Mouse (Mus musculus): ENCODE results near the gene Sp110. TPM values are rescaled to one million over a fixed set of nuclear protein-coding genes. Genes with fewer than 3 reads are reported as not detected.
"Not testable (repeated sequence)": the region's sequence is repeated elsewhere in the genome, so short reads cannot be mapped to it uniquely, and the experiment has no call there.

The Sp110 gene
- total RNA-seq (2021) (1 to 10 TPM; 3.0 to 3.2 TPM), polyA plus RNA-seq (2012; rRNA removed) (7.3 and 11.6 TPM in 2 replicates)
- long read RNA-seq, partial matches to known transcripts, result 0 of 1 reads
- long read RNA-seq, other reads (novel, unspliced or antisense), result 1 of 1 reads

DNA sequence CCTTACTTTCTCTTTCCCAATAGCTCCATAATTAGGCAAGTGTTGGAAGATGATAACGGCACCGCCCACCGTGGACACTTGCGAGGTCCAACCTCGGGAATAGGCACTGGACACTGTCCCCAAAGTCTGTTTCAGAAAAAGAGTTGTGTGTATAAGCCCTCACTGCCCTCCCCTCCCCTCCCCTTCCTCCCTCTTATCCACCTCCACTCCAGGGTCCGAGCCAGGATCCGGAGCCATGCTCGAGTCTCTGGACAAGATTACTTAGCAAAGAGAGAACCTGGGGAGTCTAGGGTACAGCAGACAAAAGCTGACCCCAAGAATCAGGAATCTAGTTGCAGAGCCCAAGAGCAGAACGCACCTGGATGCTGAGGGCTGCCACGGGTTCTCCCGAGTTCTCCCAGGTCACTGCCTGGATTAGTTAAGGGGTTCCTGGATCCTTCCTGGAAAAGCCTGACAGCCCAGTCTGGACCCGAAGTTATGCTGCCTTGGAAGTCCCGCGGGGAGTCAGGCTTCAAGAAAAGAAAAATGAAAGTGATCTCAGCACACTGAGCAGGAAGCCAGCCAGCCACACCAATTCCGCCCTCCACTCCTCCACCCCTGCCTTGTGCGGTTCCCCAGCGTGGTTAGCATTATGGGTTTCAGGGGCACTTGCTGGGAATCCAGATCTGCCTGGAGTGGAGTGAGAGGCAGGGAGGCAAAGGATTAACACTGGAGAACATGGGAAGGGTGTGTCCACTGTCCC, at the start of gene Sp110:
Gene Sp110 (minus strand): TSS at position 547 of the 742 bp plus-strand sequence.
- H3K9ac ChIP-seq (ENCODE audit: low read depth, low read length); H3K4me3 ChIP-seq; H3K27ac ChIP-seq; H3K4me1 ChIP-seq (ENCODE audit: control insufficient read depth, insufficient read depth, low read length); H3K36me3 ChIP-seq (ENCODE audit: control insufficient read depth, insufficient read depth, low read length); intact Hi-C loops (cut with DNase I); H3K79me2 ChIP-seq (replicated peaks; ENCODE audit: control insufficient read depth, insufficient read depth, low read length); H3K27me3 ChIP-seq (ENCODE audit: control insufficient read depth, insufficient read depth, low read length): not testable (repeated sequence)
- DNase-seq, result peak; percentile 46 to 50
- WGBS, result 51% methylated on average over 17 of the region's 17 CpGs

- H3K4me3 ChIP-seq; H3K4me1 ChIP-seq (ENCODE audit: control insufficient read depth, insufficient read depth, low read length); intact Hi-C loops (cut with DNase I); H3K79me2 ChIP-seq (replicated peaks; ENCODE audit: control insufficient read depth, insufficient read depth, low read length); H3K27me3 ChIP-seq (ENCODE audit: control insufficient read depth, insufficient read depth, low read length); H3K9ac ChIP-seq (ENCODE audit: low read depth, low read length); H3K36me3 ChIP-seq (ENCODE audit: control insufficient read depth, insufficient read depth, low read length); H3K27ac ChIP-seq: not testable (repeated sequence)
- peak in 1 of 2 experiments; percentile 15 for DNase-seq
- WGBS, result 72% methylated on average over 4 of the region's 4 CpGs
Observed at GRCm38 (mm10) chr1:85638144-85638543, 39.5 kb upstream of the Sp110 start.

- H3K9ac ChIP-seq (ENCODE audit: low read depth, low read length); intact Hi-C loops (cut with DNase I); H3K4me1 ChIP-seq (ENCODE audit: control insufficient read depth, insufficient read depth, low read length); H3K36me3 ChIP-seq (ENCODE audit: control insufficient read depth, insufficient read depth, low read length); H3K27me3 ChIP-seq (ENCODE audit: control insufficient read depth, insufficient read depth, low read length); DNase-seq; H3K4me3 ChIP-seq; H3K79me2 ChIP-seq (replicated peaks; ENCODE audit: control insufficient read depth, insufficient read depth, low read length); H3K27ac ChIP-seq: not testable (repeated sequence)
- 62% methylated on average over 3 of the region's 3 CpGs for WGBS
Observed at GRCm38 (mm10) chr1:85636936-85637335, 38.3 kb upstream of the Sp110 start.

DNA sequence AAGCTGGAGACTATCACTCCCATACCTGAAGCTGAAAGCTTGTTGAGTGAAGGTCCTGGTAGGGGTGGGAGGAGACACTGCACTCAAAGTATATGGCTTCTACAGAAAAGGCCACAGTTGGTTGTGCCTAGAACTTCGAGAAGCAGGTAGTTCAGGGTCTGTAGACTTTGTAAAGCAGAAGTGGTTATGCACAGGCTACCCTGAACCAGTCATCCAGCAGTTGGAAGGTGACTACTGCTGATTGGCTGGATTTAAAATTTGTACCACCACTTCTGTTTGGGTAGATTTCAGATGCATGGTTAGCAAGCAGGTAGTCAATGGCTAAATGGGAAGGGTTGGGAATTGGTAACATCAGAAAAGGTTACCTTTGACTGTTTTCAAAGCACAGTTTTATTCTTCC, 20.1 kb upstream of the Sp110 start:
- H3K27ac ChIP-seq; DNase-seq; H3K27me3 ChIP-seq (ENCODE audit: control insufficient read depth, insufficient read depth, low read length); H3K79me2 ChIP-seq (replicated peaks; ENCODE audit: control insufficient read depth, insufficient read depth, low read length); H3K4me1 ChIP-seq (ENCODE audit: control insufficient read depth, insufficient read depth, low read length); H3K9ac ChIP-seq (ENCODE audit: low read depth, low read length); H3K36me3 ChIP-seq (ENCODE audit: control insufficient read depth, insufficient read depth, low read length); intact Hi-C loops (cut with DNase I); H3K4me3 ChIP-seq: not testable (repeated sequence)
- 65% methylated on average over 1 of the region's 1 CpGs for WGBS

DNA sequence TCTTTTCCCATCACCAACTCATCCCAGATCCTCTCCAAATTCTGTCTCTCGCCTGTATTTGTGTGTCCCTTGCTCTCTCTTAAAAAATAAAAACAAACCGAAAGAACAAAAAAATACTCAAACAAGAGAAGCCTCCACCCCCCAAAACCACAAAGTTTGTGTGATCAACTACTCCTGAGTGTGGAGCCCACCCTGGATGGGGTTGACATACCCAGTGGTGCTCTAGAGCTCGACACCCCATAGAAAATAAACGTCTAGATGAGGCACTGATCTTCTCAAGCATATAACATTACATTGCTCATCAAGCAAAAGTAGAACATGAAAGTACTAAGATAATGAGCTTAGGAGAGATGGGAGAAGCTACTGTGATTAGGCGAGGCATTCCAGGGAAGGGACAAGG, 18.5 kb upstream of the Sp110 start:
- H3K79me2 ChIP-seq (replicated peaks; ENCODE audit: control insufficient read depth, insufficient read depth, low read length); DNase-seq; H3K4me3 ChIP-seq; intact Hi-C loops (cut with DNase I); H3K4me1 ChIP-seq (ENCODE audit: control insufficient read depth, insufficient read depth, low read length); H3K27me3 ChIP-seq (ENCODE audit: control insufficient read depth, insufficient read depth, low read length); H3K27ac ChIP-seq; H3K9ac ChIP-seq (ENCODE audit: low read depth, low read length); H3K36me3 ChIP-seq (ENCODE audit: control insufficient read depth, insufficient read depth, low read length): not testable (repeated sequence)
- 51% methylated on average over 4 of the region's 5 CpGs for WGBS

- H3K27me3 ChIP-seq (ENCODE audit: control insufficient read depth, insufficient read depth, low read length); H3K36me3 ChIP-seq (ENCODE audit: control insufficient read depth, insufficient read depth, low read length); H3K79me2 ChIP-seq (replicated peaks; ENCODE audit: control insufficient read depth, insufficient read depth, low read length); H3K27ac ChIP-seq; H3K4me1 ChIP-seq (ENCODE audit: control insufficient read depth, insufficient read depth, low read length); intact Hi-C loops (cut with DNase I); H3K4me3 ChIP-seq; H3K9ac ChIP-seq (ENCODE audit: low read depth, low read length); DNase-seq: not testable (repeated sequence)
- 48% methylated on average over 3 of the region's 3 CpGs for WGBS
Observed at GRCm38 (mm10) chr1:85615819-85616218, 17.2 kb upstream of the Sp110 start.

DNA sequence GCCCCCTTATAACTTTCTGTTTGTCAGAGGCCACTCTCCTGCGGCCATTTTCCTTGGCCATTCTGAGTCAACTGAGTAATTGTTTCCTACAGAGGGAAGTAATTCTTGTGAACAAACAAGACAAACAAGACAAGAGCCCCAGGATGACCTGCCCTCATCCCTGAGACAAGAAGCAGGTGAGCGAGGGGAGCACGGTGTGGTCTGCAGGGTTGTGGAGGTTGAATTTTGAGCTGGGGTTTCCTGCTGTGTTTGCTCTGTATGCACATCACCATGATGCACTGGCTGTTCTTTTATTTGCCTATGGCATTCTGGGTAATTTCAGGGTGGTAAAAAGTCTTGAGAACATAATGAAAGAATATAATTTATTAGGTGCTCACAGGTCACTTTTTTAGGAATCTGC, 16.5 kb upstream of the Sp110 start:
- 88% methylated on average over 3 of the region's 3 CpGs for WGBS
- H3K27me3 ChIP-seq (ENCODE audit: control insufficient read depth, insufficient read depth, low read length); H3K9ac ChIP-seq (ENCODE audit: low read depth, low read length); H3K36me3 ChIP-seq (ENCODE audit: control insufficient read depth, insufficient read depth, low read length); intact Hi-C loops (cut with DNase I); H3K27ac ChIP-seq; H3K4me1 ChIP-seq (ENCODE audit: control insufficient read depth, insufficient read depth, low read length); DNase-seq; H3K79me2 ChIP-seq (replicated peaks; ENCODE audit: control insufficient read depth, insufficient read depth, low read length); H3K4me3 ChIP-seq: not testable (repeated sequence)

DNA sequence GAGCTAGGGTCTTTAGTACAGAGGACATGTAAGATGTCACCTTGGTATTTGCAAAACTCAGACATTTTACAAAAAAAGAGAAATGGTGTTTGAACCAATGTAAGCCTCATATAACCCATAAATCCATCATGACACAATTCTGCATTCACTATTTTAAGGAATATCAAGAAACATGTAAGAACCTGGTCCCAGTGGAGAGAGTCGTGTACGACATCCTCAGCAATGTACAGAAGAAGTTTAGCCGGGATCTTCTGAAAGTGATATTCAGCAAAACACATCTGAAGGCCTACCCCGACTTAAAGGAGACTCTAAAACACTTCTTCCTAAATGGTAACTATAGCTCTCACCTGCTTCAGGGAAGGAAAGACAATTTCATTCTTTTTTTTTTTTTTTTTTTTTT, 12.0 kb upstream of the Sp110 start:
- H3K79me2 ChIP-seq (replicated peaks; ENCODE audit: control insufficient read depth, insufficient read depth, low read length); H3K36me3 ChIP-seq (ENCODE audit: control insufficient read depth, insufficient read depth, low read length); H3K27ac ChIP-seq; H3K27me3 ChIP-seq (ENCODE audit: control insufficient read depth, insufficient read depth, low read length); H3K9ac ChIP-seq (ENCODE audit: low read depth, low read length); H3K4me3 ChIP-seq; intact Hi-C loops (cut with DNase I); DNase-seq; H3K4me1 ChIP-seq (ENCODE audit: control insufficient read depth, insufficient read depth, low read length): not testable (repeated sequence)
- WGBS, result no CpG with 5 or more reads among the region's 4 CpGs

DNA sequence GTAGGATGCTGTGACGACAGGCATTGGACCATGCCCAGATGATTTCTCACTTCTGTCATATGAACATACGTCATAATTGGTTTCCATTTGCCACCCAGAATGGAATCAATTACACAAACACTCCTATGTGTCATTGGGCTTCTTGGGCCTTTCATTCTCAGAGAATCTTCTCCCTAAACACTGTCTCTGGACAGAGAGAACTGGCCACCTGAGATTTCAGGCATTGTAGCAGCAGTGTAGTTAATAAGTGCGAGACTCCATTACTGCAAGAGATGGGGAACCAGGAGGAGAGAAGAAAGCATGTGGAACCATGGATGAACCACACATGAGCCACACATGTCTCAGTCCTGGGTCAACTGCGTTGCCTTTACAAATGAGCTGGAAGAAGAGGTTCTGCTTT, 9.7 kb upstream of the Sp110 start:
- H3K4me3 ChIP-seq; H3K36me3 ChIP-seq (ENCODE audit: control insufficient read depth, insufficient read depth, low read length); H3K27ac ChIP-seq; H3K4me1 ChIP-seq (ENCODE audit: control insufficient read depth, insufficient read depth, low read length); DNase-seq; H3K9ac ChIP-seq (ENCODE audit: low read depth, low read length); H3K79me2 ChIP-seq (replicated peaks; ENCODE audit: control insufficient read depth, insufficient read depth, low read length); intact Hi-C loops (cut with DNase I); H3K27me3 ChIP-seq (ENCODE audit: control insufficient read depth, insufficient read depth, low read length): not testable (repeated sequence)
- WGBS, result 73% methylated on average over 4 of the region's 4 CpGs

DNA sequence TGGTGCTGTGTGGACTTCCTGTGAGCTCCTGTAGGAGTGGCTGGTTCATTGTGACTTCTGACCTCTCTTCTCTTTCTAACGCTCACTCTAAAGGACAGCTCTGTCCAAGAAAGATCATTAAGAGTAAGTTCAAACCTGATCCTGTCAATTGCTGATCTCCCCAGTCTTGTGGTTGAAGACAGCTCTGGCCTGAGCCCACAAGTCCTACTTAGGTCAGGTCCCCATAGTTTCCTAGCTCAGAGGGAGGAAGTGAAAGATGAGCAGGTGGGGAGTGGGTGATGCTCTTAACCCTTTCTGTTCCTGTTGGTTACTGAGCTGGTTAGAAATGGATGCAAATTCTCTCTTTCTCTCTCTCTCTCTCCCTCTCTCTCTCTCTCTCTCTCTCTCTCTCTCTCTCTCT, 5.7 kb upstream of the Sp110 start:
- H3K4me1 ChIP-seq (ENCODE audit: control insufficient read depth, insufficient read depth, low read length); DNase-seq; H3K27ac ChIP-seq; H3K79me2 ChIP-seq (replicated peaks; ENCODE audit: control insufficient read depth, insufficient read depth, low read length); H3K9ac ChIP-seq (ENCODE audit: low read depth, low read length); H3K4me3 ChIP-seq; H3K27me3 ChIP-seq (ENCODE audit: control insufficient read depth, insufficient read depth, low read length); H3K36me3 ChIP-seq (ENCODE audit: control insufficient read depth, insufficient read depth, low read length); intact Hi-C loops (cut with DNase I): not testable (repeated sequence)
- WGBS, result 67% methylated on average over 1 of the region's 1 CpGs

Data from heart, adult 2 months (tissue).